Mouse (Mus musculus) neural tube, embryonic 11.5 days (tissue): Measurements from ENCODE around the gene Fau. TPM values are rescaled to one million over a fixed set of nuclear protein-coding genes. Genes with fewer than 3 reads are reported as not detected.

Experiments used
- ATAC-seq: fragments of 200-750 bp; cut with Nextera tagmentation; 2 replicates; pipeline ENCODE4 v1.8.0; 2017; ENCODE audit warnings: moderate number of reproducible peaks, mild to moderate bottlenecking, moderate TSS enrichment, moderate library complexity; ENCODE audit not compliant: insufficient read depth, low FRiP score, low TSS enrichment
- DNase-seq: peaks from one replicate; pipeline ENCODE4 v3.0.0-alpha.2; 2015; ENCODE audit warnings: low spot score
- H3K27ac ChIP-seq: fragments of 300-500 bp; sonication (generic); 2 replicates; pipeline ENCODE4 v1.5.1; 2014; ENCODE audit warnings: low read depth, mild to moderate bottlenecking, low read length
- H3K27me3 ChIP-seq: fragments of 300-500 bp; sonication (generic); 2 replicates; pipeline ENCODE4 v1.6.1; 2014; ENCODE audit warnings: mild to moderate bottlenecking, low read length, mixed read lengths; ENCODE audit not compliant: control insufficient read depth, insufficient read depth
- H3K36me3 ChIP-seq: fragments of 300-500 bp; sonication (generic); 2 replicates; pipeline ENCODE4 v1.6.1; 2014; ENCODE audit warnings: mild to moderate bottlenecking, low read length, moderate library complexity, mixed read lengths; ENCODE audit not compliant: control insufficient read depth, insufficient read depth
- H3K4me1 ChIP-seq: fragments of 300-500 bp; sonication (generic); 2 replicates; pipeline ENCODE4 v1.6.1; 2014; ENCODE audit warnings: low read length, mixed read lengths; ENCODE audit not compliant: control insufficient read depth, insufficient read depth
- H3K4me2 ChIP-seq: fragments of 300-500 bp; sonication (generic); 2 replicates; pipeline ENCODE4 v1.6.1; 2014; ENCODE audit warnings: low read depth, mild to moderate bottlenecking, moderate library complexity
- H3K4me3 ChIP-seq: fragments of 300-500 bp; sonication (generic); 2 replicates; pipeline ENCODE4 v1.5.1; 2014; ENCODE audit warnings: low read depth, low read length
- H3K9ac ChIP-seq: fragments of 300-500 bp; sonication (generic); 2 replicates; pipeline ENCODE4 v1.6.1; 2014; ENCODE audit warnings: mild to moderate bottlenecking, low read length
- H3K9me3 ChIP-seq: fragments of 300-500 bp; sonication (generic); 2 replicates; pipeline ENCODE4 v1.6.1; 2016; ENCODE audit warnings: low read length; ENCODE audit not compliant: control insufficient read depth
- WGBS: fragments of 180-500 bp; shearing (Covaris S2); extraction: QIAGEN DNeasy Blood & Tissue Kit; methylation state at CpG from one replicate; pipeline ENCODE4 v1.1.7; 2014; 5-methylcytosine and 5-hydroxymethylcytosine counted together
- polyA plus RNA-seq: library from polyadenylated mRNA; unstranded; fragments of >200 nt; fragmentation: Nextera tagmentation; extraction: Ambion mirVana; gene quantifications from 2 replicates; pipeline ENCODE4 v1.2.1, GENCODE M21; 2014

Gene Fau
- 789 and 790 TPM in 2 replicates for polyA plus RNA-seq

DNA sequence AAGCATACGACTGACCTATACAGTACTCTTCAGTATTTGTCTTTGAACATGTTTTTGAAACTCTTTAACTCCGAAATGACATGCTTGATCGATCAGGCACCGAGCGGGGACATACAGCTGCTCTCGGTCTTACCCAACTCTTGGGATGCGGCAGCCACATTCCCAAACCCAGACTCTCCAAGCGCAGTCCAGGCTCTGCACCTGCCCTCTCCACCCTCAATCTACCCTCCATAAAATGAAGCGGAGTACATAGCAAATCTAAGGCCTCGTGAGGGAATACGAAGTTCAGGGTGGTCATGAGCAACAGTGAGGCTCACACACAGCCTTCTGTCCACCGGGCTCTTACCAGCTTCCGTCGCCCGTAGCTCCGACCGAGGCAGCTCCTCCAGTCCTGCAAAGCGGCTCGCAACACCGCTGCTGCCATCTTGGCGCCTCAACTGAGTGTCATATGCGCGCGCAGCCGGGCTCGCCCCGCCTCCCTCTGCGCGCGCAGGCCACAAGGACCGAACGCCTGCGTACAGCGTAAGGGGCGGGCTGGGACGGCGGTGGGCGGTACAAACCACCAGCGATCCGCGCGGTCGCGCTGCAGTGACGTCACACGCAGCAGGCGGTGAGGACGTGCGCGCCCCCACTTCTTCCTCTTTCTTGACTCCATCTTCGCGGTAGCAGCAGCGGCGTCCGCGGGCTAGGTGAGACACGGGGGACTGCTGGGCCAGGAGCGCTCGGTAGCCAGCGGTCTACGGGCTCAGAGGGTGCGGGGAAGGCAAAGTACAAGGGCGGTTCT, at the start of gene Fau, which contains the start of gene Mrpl49:
Gene Fau, plus strand, starts transcription at position 532 of the 784 bp plus-strand sequence.
Gene Mrpl49, minus strand, starts transcription at position 473 of the 784 bp plus-strand sequence.
- Histone ChIP-seq H3K9ac (peak within 1 kb of the TSS; percentile 69), H3K27me3 (no peaks in the 10 kb centered on the region), H3K4me1 (peaks cover 19% of the 10 kb centered on the region), H3K27ac (peak within 1 kb of the TSS; percentile 45; the same call in 1 of the 2 replicates), H3K4me2 (peak within 1 kb of the TSS; percentile 76), H3K4me3 (peak within 1 kb of the TSS; percentile 77), H3K36me3 (peaks cover 12% of the 10 kb centered on the region), H3K9me3 (no peaks in the 10 kb centered on the region)
- DNase-seq, result peak; percentile 100
- under 1% methylated on average over 57 of the region's 63 CpGs for WGBS
- peak; percentile 85 for ATAC-seq

- no peak overlapping the region for H3K4me2 ChIP-seq
- H3K9me3 ChIP-seq, result no peaks in the 10 kb centered on the region
- no peak overlapping the region for H3K27ac ChIP-seq
- WGBS, result 68% methylated on average over 8 of the region's 8 CpGs
- H3K4me3 ChIP-seq, result no peak overlapping the region
- H3K9ac ChIP-seq, result no peak overlapping the region
- no peaks in the 10 kb centered on the region for H3K36me3 ChIP-seq
- no peaks in the 10 kb centered on the region for H3K27me3 ChIP-seq
- no peaks in the 10 kb centered on the region for H3K4me1 ChIP-seq
- DNase-seq (no peak), ATAC-seq (no peak)
Measured at GRCm38 (mm10) chr19:6009137-6009536, 48.5 kb upstream of the Fau start.

GRCm38 (mm10) chr19:6013691-6014090, 44.0 kb upstream of the Fau start:
- no peaks in the 10 kb centered on the region for H3K36me3 ChIP-seq
- peaks cover 20% of the 10 kb centered on the region for H3K27me3 ChIP-seq
- WGBS, result 89% methylated on average over 10 of the region's 10 CpGs
- DNase-seq (no peak), ATAC-seq (no peak)
- no peak overlapping the region for H3K4me3 ChIP-seq
- no peaks in the 10 kb centered on the region for H3K9me3 ChIP-seq
- H3K4me1 ChIP-seq, result peaks cover 4% of the 10 kb centered on the region; the same call in 1 of the 2 replicates
- H3K27ac ChIP-seq, result no peak overlapping the region
- no peak overlapping the region for H3K9ac ChIP-seq
- no peak overlapping the region for H3K4me2 ChIP-seq

DNA sequence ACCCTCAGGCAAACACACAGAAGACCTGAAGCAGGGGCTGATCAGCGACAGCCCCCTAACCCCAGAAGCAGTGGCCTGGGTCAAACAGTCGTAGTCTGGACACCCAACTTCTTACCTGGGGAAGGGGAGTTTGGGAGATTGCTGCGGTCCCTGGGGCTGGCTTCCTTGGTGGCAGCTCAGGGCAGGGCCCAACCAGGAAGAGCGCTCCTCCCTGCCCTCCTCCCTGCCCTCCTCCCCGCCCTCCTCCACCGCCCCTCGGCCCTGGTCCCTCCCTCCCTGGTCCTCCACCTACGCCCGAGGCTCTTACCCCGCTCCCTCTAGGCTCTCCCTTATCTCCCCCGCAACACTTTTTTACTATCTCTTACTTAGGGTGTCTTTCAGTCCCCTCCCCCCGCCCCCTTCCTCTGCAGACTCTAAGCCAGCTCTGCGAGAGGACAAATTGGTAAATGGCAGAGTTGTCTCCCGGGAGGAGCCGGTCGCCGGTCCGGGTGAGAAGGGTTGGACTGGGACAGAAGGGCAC, 42.6 kb upstream of the Fau start:
- peaks cover 4% of the 10 kb centered on the region; the same call in 1 of the 2 replicates for H3K4me1 ChIP-seq
- peaks cover 20% of the 10 kb centered on the region for H3K27me3 ChIP-seq
- WGBS, result 2% methylated on average over 13 of the region's 18 CpGs
- H3K9me3 ChIP-seq, result no peaks in the 10 kb centered on the region
- DNase-seq (peak; percentile 52), ATAC-seq (peak; percentile 63; the same call in 1 of the 2 replicates)
- H3K9ac ChIP-seq, result peak overlapping the region; percentile 54
- H3K36me3 ChIP-seq, result no peaks in the 10 kb centered on the region
- peak overlapping the region; percentile 88 for H3K4me2 ChIP-seq
- 0 out of 2 replicates have a peak overlapping the region, but pooled peaks have one; percentile 27 for H3K27ac ChIP-seq
- peak overlapping the region; percentile 41 for H3K4me3 ChIP-seq

- Histone ChIP-seq H3K9ac (peak within 1 kb of the TSS; percentile 54), H3K36me3 (no peaks in the 10 kb centered on the region), H3K4me1 (peaks cover 4% of the 10 kb centered on the region; the same call in 1 of the 2 replicates), H3K27me3 (peaks cover 20% of the 10 kb centered on the region), H3K27ac (0 out of 2 replicates have a peak within 1 kb of the TSS, but pooled peaks have one; percentile 27), H3K4me2 (peak within 1 kb of the TSS; percentile 88), H3K4me3 (peak within 1 kb of the TSS; percentile 41), H3K9me3 (no peaks in the 10 kb centered on the region)
- ATAC-seq, result peak; percentile 67; the same call in 1 of the 2 replicates
- WGBS, result 3% methylated on average over 37 of the region's 40 CpGs
- peak; percentile 74 for DNase-seq
Measured at GRCm38 (mm10) chr19:6015511-6016315, 41.9 kb upstream of the Fau start, which contains the start of gene Capn1. Gene Capn1 (minus strand): TSS chr19:6015897.

GRCm38 (mm10) chr19:6016532-6016931, 41.1 kb upstream of the Fau start:
- no peaks in the 10 kb centered on the region for H3K36me3 ChIP-seq
- no peak overlapping the region for H3K9ac ChIP-seq
- peaks cover 4% of the 10 kb centered on the region; the same call in 1 of the 2 replicates for H3K4me1 ChIP-seq
- H3K4me3 ChIP-seq, result no peak overlapping the region
- H3K27ac ChIP-seq, result no peak overlapping the region
- H3K9me3 ChIP-seq, result no peaks in the 10 kb centered on the region
- ATAC-seq (no peak), DNase-seq (no peak)
- peaks cover 20% of the 10 kb centered on the region for H3K27me3 ChIP-seq
- H3K4me2 ChIP-seq, result no peak overlapping the region
- 45% methylated on average over 7 of the region's 7 CpGs for WGBS

DNA sequence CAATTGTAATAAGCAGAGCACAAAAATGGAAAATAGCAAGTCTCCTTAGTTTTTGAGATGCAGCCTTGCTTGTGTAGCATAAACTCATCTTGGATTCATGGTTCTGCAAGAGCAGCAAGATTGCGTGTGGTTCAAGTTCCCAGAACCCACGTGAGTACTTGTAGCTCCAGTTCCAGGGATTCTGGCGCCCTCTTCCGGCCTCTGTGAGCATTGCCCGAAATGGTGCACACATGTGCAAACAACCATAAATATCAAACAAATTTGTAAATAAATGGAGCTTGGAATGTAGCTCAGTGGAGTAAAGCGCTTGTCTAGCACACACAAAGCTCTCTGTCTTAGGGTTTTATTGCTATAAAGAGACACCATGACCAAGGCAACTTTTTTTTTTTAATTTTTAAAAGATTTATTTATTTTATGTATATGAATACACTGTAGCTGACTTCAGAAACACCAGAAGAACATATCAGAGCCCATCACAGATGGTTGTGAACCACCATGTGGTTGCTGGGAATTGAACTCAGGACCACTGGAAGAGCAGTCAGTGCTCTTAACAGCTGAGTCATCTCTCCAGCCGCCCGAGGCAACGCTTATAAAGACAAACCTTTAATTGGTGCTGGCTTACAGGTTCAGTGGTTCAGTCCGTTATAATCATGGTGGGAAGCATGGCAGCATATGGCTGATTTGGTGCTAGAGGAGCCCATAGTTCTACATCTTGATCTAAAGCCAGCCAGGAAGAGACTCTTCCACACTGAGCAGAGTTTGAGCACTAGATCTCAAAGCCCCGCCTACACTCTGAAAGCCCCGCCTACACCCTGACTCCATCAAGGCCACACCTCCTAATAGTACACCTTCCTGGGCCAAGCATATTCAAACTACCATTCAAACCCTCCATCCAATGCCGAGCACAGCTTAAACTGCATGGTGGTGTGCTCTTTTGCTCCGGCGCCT, 39.2 kb upstream of the Fau start:
- no peak overlapping the region for H3K4me2 ChIP-seq
- peaks cover 4% of the 10 kb centered on the region; the same call in 1 of the 2 replicates for H3K4me1 ChIP-seq
- no peaks in the 10 kb centered on the region for H3K9me3 ChIP-seq
- 30% methylated on average over 15 of the region's 15 CpGs for WGBS
- H3K4me3 ChIP-seq, result no peak overlapping the region
- no peak overlapping the region for H3K27ac ChIP-seq
- DNase-seq (peak; percentile 85), ATAC-seq (no peak; the same call in 1 of the 2 replicates)
- peaks cover 20% of the 10 kb centered on the region for H3K27me3 ChIP-seq
- no peak overlapping the region for H3K9ac ChIP-seq
- H3K36me3 ChIP-seq, result no peaks in the 10 kb centered on the region
